Mouse (Mus musculus) layer of hippocampus, adult 11-12 months (tissue): ENCODE results near the gene Mesd.

Experiments
- DNase-seq: peaks from one replicate; pipeline ENCODE4 v3.0.0; 2022; ENCODE audit warnings: low spot score

Mesd gene

DNA sequence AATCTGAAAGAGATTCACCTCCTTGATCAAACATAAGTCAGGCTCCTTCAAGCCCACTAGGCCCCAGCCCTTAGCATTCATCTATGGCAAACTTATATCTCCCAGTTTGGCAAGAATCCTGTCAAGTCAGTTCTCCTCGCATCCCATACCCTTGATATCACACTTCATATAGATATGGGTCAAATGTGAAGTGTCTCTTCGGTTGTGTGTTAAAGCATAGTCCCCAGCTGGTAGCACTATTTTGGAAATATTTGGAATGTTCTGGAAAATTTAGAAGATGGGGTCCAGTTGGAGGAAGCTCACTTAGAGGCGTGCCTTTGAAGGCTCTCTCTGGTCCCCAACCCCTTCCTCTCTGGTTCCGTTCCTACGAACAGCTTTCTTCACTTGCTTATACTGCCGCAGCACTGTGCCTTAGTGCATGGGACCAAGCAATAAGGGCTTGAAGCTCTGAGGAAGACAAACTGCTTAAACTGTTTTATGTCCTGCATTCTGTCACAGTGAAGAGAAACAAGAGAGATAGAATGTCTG lies 29.2 kb downstream of the Mesd start:
- DNase-seq: no peak

DNA sequence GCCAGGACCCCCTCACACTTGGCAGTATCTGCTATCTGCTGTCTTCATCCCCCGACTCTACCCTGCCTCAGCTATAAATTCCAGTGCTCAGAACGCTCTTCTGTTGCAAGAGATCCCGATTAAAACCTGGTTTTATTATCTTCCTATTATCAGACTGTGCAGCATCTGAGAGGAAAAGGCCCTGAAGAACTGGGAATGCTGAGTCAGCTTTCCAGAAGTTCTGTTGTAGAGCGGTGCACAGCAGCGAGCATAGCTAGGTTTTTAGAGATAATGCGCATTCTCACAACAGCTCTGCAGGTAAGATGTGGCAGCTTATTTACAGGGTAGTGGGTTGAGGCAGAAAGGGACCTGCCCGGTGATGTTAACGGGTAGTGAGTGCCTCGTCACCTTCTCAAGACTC lies 29.7 kb downstream of the Mesd start:
- no peak for DNase-seq

DNA sequence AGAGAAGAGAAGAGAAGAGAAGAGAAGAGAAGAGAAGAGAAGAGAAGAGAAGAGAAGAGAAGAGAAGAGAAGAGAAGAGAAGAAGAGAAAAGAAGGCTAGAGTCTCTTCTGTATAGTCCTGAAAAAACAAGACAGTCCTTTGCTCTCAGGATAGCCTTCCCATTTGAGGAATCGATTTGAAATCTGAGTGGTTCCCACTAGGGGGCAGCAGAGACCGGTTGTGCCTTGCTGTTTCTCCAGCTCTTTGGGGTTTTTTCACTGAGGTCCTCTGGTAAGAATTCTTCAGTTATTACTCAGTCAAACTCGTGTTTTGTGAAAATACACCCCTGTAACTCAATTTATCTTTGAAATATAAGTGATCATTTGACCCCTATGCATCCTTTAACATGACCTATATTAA lies 30.3 kb downstream of the Mesd start:
- DNase-seq: peak; percentile 87

DNA sequence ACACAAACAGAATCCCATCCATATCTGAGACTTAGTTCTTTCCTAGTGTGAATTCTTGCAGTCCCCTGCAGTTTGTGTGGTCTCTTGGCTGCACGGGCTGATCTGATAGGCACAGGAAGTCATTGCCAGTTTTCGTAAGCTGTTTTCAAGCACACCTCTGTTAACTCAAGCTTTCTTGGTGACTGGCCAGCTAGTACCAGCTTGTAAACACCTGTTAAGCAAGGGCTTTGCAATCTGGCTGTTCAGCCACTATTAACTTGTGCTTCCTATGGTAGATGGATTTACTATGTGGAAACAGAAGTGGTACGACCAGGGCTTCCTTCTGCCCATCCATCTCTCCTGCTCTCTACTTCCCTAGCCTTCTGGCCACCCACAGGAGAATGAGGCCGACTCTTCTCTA lies 36.0 kb downstream of the Mesd start:
- DNase-seq: no peak

DNA sequence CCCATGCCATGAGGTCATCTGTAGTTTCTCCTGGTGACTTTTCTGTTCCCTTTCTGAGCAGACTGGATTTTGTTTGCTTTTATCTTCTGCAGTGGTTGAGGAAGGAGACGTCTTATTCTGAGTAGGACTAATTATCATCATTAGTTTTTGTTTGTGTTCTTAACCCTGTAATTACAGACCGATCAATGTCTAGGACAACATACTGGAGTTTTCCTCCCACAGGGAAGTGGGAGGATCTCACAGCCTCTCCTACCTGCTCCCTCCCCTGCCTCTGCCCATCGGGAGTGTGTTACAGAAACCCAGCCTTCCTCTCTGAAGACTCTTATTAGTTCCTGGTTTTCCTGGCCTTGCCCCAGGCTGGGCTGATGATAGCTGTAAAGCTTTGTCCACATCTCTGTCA lies 37.4 kb downstream of the Mesd start:
- no peak for DNase-seq

DNA sequence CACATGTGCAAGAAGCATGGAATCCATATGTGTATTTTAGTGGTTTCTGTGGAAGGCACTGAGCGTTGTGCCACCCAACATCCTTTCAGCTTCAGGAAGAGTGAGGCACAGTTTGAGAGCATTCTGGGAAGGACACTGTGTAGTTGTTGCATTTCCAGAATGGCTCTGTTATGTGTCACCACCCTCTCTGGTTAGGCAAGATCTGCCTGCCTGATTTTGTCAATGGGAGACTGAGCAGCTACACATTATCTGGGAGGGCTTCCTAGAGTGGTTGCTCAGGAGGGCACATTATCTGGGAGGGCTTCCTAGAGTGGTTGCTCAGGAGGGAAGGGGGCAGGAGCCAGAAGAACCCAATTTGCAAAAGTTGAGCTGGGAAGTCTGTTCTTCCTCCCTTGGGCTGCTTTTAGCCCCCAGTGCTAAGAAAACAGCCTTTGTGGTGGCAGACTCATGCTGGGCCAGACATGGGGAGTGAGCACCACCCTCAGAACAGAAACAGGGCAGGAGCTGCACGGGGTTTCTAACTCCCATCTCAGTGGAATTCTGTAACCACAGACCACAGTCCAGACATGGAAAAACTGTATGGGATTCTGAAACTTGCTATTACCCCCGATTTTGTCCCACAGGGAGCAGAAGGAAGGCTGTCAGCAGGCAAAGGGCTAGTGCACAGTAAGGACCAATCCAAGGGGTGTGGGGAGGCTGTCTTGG lies 54.9 kb downstream of the Mesd start:
- no peak for DNase-seq

DNA sequence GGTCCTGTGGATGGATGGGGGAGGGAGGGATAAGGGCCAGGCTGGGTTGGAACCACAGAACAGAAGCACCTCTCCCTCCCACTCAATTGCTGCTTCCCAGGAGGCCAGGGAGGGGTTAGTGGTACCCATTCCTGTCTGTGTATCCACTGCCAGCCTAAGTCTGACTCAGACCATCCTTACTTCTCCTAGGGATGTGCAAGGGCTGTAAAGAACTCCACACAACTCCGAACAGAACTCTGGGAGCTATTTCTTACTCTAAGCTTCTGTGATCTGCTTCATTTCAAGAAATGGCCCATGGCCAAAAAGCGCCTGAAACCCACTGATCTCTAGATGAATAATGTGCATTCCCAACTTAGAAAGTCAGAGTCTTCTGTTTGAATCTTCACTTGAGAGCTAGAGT lies 55.9 kb downstream of the Mesd start:
- DNase-seq: no peak

DNA sequence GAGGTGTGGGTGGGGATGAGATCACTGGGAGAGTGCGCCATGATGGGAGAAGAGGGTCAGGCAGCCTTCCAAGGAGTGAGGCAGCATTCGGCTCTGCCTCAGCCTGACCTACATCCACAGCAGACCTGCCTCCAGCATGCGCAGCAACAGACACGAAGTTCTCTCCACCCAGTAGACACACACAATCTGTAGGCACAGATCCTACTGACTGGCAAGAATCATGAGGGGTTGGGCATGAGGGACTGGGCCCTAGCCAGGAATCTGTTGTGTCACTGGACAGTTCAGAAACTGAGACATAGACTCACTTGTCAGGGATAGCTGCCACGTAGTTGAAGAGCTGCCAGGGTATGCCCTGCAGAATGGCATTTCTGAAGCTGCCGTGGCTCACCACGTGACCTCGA lies 57.4 kb downstream of the Mesd start:
- DNase-seq: peak; percentile 41

DNA sequence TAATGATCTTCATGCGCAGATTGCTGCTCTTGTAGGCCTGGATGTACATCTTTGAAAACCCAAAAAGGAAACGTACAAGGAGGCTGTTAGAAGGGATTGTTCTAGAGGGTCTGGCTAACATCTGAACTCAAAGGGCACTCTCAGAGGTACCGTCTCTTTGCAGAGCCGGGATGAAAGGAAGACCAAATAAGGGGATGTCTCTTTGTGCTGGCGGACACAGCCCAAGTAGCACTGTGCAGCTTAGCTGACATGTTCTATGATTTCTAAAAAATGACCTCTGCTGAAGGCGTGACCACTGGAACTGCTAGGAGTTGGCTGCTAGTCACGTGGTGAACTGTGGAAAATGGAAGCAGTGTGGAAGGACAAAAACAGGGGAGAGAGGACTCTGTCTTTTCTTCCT lies 64.5 kb downstream of the Mesd start:
- DNase-seq: no peak

DNA sequence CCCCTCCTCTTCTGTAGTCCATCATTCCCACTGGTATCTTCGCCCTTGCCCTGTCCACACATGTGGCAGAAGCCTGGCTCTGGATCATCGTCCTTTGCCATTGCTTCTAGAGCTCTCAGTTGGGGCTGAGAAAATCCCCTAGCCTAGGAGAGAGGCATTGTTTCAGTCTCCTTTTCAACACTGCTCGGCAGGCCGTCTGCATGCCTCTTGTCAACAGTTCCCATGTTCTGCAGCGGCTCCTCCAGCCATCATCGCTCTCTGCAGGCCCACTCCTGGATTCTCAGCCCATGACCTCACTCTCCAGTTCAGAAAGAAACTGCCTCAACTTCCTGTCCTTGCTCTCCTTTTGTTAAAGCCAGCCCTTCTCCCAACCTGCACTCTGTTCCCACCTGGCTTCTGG lies 65.4 kb downstream of the Mesd start:
- no peak for DNase-seq
